Mouse (Mus musculus): ENCODE data around the gene Srrm1.

Gene Srrm1

GRCm38 (mm10) chr4:135352326-135353065 is 625 bp downstream of the Srrm1 start:
- peak; percentile 27 to 42 for DNase-seq

- peak in 1 of 2 experiments; percentile 37 for DNase-seq
These were observed 15.7 kb downstream of the Srrm1 start for GRCm38 (mm10) chr4:135337376-135337942.

DNA sequence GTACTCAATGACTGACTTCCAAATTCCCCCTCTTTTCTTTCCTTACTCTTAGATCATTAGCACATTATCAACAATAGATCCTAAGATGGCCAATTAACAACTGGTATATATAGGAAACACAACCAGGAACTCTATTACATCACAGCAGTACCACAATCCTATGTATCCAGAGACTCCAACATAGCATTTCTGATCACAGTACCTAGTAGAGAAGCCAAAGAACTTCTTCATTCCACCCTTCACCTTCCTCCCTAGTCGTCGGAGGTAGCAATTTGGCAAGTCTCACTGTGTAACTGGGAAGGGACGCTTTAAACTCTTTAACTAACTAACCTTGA is 17.1 kb downstream of the Srrm1 start:
- DNase-seq = no peak

DNA sequence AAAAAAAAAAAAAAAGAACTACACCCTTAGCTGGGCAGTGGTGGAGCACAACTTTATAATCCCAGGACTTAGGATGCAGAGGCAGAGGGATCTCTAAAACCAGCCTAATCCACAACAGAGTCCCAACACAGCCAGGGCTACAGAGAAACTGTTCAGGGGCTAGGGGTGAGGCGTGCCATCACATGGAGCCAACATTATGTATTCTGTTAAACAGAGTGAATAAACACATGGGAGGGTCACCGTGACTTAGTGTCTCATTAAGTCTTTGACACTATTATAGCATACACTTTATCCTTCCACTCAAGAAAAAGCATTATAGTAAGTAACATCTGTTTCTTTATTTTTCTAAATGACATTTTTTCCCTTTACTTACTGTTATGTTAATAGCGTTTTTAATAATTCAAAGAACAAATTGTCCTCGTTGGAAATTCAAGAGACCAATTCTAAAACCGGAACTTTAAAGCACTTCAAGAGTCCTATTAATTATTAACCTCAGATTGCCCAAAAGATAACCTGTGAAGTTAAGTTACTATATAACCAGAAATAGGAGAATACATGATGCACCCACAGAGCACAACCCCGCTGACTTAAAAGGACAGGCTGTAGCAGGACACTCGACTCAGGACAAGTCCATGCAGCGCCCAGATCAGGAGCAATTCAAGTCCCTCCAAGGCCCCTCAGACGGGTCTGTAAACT is 17.6 kb downstream of the Srrm1 start:
- peak; percentile 63 to 72 for DNase-seq

GRCm38 (mm10) chr4:135326469-135326868 is 26.7 kb downstream of the Srrm1 start:
- DNase-seq = no peak

GRCm38 (mm10) chr4:135326046-135326445 is 27.1 kb downstream of the Srrm1 start:
- no peak for DNase-seq

DNA sequence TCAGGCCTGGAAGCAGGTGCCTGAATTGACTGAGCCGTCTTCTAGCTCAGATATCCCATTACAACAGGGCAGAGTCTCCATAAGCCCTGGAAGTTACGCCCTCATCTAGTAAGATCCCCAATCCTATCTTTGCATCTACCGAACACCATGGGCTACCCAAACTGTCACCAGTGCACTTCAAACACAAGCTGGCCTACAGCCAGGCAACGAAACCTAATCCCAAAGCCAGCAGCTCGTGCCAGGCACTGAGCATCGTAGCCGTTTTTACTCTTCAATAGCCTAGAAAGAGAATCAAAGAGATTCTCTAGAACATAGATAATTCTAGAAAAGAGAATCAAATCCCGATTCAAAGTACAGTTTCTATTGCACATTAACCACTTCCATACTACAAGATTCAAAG is 30.1 kb downstream of the Srrm1 start:
- no peak for DNase-seq

DNA sequence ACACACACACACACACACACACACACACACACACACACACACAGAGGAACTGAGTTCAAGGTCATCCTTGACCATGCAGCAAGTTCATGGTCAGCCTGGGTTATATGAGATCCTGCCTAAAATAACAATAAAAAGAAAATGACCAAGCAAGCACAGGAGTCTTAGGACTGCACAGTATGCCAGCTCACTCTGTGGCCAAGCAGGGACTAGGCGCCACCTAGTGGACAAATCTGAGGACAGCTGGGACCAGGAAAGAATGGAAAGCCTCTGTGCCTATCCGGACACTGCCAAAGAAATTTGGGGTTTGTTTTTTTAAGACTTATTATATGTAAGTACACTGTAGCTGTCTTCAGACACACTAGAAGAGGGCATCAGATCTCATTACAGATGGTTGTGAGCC is 35.2 kb downstream of the Srrm1 start:
- DNase-seq = peak; percentile 53 to 76

GRCm38 (mm10) chr4:135317539-135317938 is 35.6 kb downstream of the Srrm1 start:
- no peak for DNase-seq

DNA sequence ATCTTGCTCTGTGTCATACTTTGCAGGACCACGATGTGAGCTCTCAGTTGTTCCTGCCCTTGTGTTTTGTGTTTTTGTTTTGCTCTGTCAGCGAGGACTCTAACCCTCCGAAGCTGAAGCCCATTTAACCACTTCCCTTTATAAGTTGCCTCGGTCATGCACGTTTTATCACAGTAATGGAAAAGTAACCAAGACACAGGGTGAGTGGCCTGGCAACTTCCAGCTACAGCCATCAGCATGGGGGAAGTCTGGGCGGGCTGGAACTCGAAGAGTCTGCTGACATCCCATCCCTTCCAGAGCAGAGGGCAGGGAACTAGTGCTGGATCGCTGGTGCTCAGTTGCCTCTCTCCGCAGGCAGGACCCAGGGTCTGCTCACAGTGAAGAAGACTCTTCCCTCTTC is 37.8 kb downstream of the Srrm1 start:
- no peak for DNase-seq

GRCm38 (mm10) chr4:135314419-135314832 is 38.7 kb downstream of the Srrm1 start:
- no peak for DNase-seq

DNA sequence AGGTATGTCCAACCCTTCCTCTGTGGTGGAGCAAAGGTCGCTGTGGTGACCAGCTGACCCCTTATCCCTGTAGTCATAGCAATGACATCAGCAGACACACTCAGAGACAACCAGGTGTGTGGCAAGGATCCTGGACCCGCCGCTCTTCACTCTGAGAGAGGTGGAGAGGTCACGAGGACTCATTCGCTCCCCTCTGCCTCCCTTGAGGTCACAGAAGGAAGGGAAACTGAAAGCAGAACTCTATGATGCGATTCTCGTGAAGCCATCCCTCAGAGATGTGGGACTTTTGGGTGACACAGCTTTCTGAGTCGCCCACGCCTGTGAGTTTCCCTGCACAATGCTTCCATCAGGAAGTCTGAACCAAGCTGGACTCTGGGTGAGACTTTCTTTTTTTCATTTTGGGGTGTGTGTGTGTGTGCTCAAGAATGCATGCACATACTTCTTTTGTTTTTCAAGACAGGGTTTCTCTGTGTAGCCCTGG is 39.3 kb downstream of the Srrm1 start:
- no peak for DNase-seq

DNA sequence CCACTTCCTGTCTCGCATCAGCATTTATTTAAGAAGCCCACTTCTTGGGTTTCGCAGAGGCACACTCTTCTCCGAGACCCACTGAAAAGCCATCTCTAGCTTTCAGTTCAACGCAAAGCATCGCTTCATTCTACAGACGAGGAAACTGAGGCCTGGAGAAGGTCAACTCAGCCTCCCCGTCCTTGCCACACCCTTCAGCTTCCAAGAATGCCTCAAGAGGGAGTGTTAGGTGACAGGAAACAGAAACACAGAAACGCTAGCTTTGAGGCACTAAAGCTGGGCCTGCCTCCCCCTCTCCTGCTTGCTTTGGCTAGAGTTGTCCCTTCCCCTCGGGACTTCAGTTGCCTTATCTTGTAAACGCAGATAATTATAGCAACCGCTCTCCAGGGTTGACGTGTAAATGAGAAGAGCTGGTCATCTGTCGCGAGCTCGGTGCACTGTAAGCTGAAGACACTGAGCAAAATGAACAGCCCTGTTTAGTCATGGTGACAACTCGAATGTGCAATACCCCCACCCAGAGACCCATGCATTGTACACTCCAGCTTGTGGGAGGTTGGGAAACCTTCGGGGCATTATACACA is 39.9 kb downstream of the Srrm1 start:
- DNase-seq = no peak

DNA sequence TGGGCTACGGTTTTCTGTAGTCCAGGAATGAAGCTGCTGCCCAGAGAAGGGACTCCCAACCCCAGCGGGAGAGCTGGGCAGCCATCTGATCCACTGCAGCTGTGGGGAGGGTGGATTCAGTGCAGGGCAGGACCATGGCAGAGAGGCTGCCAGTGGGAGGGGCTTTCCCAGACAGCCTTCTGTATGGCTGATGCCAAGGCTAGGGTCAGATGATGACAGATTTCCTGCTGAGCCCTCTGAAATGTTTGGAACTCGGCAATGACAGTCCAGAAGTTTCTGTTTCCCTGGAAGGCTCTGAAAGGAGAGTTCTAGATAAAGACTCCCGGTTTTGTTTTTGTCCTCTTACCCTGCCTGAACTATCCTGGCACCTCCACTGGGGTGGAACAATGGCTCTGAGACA is 40.4 kb downstream of the Srrm1 start:
- peak; percentile 71 to 77 for DNase-seq

DNA sequence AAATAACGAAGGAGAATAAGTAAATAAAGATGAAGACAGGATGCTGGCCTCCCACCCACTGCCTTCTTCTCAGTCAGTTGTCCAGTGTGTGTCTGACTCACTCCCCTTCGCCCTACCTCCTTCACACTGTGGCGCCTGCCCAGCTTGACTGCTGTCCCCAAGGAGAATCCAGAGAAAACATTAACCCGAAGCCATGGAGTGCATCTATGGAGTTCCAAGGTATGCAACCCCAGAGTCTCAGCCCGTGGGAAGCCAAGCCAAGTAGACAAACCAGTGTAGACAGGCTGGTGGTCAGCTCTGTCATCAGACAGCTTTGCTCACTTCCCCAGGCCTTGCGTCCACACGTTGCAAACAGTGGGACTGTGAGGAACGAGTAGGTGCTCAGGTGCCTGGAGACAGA is 42.8 kb downstream of the Srrm1 start:
- peak; percentile 31 to 66 for DNase-seq

DNA sequence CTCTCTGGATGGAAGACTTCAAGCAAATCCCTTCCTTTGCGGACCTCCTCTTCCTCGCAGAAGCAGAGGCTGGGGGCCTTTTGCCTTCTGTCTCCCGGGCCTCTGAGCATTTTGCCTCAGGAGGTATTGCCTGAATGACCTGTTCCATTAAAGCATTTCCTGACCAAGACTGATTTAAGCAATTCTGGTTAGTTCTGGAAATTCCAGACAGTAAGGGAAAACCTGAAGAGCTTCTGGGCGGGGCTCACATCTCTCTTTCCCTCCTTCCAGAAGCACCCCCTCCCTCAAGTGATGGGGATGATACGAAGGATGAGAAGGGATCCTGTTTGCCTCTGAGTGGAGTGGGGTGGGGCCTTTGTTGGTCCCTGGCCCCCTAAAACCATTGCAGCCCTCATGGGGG is 43.4 kb downstream of the Srrm1 start:
- no peak for DNase-seq

DNA sequence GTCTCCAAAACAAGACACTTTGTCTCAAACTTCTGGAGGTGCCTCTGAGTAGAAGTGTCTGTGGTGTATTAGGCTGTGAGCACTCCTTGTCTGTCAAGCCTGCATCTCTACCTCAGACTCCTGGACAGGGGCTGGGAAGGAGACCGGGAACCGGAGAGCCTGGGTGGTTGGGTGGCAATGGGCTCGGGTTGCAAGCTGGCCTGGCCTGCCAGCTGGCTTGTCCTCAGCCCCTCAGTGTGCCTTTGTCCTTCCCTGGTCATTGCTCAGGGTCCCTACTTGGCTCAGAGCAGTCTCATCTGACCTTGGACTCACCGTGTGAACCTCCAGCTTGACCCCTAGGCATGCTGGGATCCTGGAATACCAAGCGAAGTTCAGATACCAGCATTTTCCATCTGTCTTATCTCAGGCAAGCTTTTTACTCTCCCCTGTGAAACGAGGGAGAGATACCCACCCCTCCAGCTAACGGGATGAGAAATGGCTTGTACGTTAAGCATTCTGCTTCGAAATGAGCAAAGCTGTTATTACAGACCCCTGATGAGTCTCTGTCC is 43.9 kb downstream of the Srrm1 start:
- DNase-seq = no peak

GRCm38 (mm10) chr4:135306971-135307632 is 46.0 kb downstream of the Srrm1 start:
- DNase-seq = no peak

DNA sequence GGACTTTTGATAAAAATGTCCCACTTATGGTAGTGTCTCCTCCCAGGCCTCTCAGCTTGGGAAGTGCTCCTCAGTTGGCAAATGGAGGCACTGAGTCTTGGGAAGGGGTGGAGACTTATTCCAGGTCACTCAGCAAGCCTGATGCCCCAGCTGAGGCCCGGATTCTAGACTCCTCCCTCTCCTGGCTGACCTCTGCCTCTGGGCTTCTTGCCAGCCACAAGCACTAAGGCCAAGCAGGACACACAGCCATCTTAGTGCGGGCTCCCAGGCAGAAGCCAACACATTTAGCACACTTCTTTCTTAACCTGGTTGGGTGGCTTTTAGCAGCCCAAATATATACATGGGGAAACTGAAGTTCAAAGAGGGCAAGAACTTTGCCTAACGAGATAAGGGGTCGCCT is 46.6 kb downstream of the Srrm1 start:
- peak; percentile 85 to 88 for DNase-seq

DNA sequence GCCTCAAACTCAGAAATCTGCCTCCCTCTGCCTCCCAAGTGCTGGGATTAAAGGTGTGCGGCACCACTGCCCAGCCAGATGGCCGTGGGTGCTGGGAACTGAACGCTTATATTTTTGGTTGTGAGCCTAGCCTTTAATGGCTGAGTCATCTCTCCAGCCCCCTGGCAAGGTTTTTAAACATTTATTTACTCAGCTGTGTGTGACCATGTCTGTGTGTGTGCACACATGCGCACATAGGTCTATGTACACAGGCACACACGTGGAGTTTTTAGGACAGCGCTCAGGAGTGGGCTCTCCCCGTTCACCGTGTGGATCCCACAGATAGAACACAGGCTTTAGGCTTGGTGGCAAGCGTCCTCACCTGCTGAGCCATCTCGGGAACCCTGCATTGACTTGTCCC is 50.9 kb downstream of the Srrm1 start:
- no peak for DNase-seq

DNA sequence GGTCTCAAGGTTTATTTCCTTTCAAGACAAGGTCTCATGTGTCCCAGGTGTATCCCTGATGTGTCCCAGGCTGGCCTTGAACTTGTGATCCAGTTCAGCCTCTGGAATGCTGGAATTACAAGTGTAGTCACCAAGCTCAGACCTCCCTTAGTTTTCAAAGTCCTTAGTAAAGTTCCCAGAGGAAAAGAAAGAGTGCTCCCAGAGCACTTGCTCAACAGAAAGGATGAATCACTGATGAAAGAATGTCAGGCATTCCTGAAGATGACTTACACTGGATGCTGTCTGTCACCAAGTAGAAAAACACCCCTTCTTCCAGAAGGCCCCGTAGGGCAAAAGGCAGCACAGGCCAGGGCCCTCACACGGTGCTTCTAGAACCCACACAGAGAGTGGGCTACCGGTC is 52.0 kb downstream of the Srrm1 start:
- no peak for DNase-seq

DNA sequence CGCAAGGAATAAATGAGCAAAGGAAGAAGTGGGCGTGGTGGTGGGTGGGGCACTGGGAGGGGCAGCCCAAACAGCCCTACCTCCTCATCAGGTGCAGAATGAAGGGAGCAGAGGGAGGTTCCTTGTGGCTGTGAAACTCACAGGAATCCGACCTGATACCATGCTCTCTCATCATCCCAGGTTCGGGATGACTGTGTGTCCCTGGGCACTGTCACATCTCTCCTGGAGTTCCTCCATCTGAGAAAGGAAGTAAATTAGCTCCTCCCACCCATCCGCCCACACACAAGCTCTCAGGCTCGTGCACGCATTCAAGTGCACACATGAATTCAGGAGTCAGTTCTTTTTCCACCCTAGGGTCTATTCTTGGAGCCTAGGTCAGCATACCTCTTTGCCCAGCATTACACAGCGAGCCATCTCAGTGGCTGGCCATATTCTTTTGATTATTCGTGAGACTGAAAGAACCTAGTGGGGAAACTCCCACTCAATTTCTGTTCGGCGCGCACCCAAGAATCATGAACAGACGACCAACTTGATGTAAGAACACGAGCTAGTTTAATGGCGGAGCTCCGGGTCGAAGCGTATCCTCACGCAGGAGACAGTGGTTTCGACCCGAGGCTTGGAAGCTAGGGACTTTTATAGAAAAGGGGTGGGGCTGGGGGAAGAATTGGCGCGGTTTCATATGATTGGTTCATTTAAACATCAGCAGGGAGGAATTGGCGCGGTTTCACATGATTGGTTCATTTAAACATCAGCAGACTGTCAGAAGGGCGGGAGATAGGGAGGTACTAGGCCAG is 52.7 kb downstream of the Srrm1 start:
- DNase-seq = no peak

Data from kidney, adult 8-10 months (tissue).